Mouse (Mus musculus): ENCODE results near the gene Dnah10.

The Dnah10 gene

DNA sequence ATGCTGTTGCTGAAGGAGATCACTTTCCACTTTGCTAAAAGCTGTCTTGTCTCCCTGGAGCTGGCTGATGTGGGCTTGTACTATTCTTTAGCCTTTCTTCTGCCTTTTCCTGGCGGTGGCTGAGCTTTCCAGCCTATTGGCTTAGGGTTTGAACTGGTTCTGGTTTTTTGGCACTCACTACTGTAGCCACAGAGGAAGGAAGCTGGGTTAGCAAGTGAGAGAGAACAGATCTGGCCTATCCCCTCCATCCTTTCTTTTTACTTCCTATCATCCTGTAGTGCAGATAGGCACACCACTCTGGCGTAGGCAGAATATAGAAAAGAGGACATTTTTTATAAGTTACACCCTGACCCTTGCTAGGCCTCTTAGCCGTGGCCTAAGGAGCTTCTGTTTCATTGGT, 148.2 kb downstream of the Dnah10 start:
- DNase-seq, result no peak

DNA sequence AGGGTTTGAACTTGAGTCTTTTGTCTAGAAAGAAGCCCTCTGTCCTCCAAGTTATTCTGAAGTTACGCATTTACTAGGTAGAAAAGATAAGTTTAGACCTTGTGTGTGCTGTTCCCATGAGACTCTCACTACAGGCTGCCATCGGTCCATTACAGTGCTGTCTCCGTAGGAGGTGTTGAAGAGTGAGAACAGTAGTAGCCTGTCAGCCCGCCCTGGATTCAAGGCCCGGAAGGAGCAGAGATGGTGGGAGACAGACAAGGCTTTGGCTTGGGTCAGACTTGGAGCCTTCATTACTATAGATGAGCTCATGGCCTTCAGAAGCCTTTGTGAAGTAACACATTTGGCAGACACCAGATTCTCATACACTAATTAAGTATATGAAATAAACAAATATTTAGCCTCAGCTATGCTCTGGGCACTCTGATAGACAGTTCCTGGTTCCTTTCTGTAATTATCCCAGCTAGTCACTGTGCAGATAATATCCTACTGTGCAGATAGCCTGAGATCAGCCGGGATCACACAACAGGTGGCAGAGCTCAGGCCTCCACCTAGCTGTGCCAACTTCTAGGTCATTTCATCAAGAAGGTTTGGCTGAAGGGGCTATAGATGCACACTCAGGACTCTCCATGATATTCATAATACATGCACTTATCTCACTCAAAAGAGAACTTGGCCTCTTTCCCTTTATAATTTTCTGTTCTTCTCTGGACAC, 149.2 kb downstream of the Dnah10 start:
- DNase-seq, result no peak

GRCm38 (mm10) chr5:124879251-124879650, 154.4 kb downstream of the Dnah10 start:
- DNase-seq, result no peak

GRCm38 (mm10) chr5:124879801-124880200, 154.9 kb downstream of the Dnah10 start:
- no peak for DNase-seq

DNA sequence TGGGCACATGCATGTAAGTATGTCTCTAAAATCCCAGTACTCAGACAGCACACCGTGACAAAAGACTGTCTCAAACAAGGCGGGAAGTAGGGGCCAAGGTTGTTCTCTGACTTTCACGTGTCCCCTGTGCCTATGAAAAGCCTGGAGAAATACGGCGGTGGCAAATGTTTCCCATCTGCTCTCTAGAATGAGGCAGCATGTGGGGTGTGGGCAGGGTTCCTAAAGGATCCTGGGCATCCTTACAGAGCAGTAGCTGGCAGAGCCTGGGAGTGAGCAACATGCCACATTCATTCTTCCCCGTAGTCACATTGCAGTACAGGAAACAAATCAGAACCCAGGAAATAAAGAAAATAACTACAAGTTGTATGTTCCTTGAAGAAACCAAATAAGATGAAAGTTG, 159.0 kb downstream of the Dnah10 start:
- no peak for DNase-seq
